Mouse (Mus musculus) olfactory bulb, adult 2 months (tissue): Measurements from ENCODE around the gene Gm12248. TPM values are rescaled to one million over a fixed set of nuclear protein-coding genes. Genes with fewer than 3 reads are reported as not detected.
A peak's percentile ranks its signal among the peaks of the same experiment; 100 is the strongest.

Experiments used
- H3K27ac ChIP-seq: fragments of 200-500 bp; 2 replicates; pipeline ENCODE4 v1.5.1; 2012; ENCODE audit warnings: low read depth, low read length; ENCODE audit not compliant: insufficient read depth
- H3K4me1 ChIP-seq: fragments of 200-500 bp; 2 replicates; pipeline ENCODE4 v1.6.1; 2012; ENCODE audit warnings: low read length; ENCODE audit not compliant: control insufficient read depth, insufficient read depth
- H3K4me3 ChIP-seq: fragments of 200-500 bp; 2 replicates; pipeline ENCODE4 v1.5.1; 2012; ENCODE audit warnings: mild to moderate bottlenecking, low read depth, low read length, moderate library complexity; ENCODE audit not compliant: insufficient read depth
- CTCF ChIP-seq: fragments of 200-500 bp; IDR thresholded peaks from 2 replicates; pipeline ENCODE4 v1.5.1; 2012; ENCODE audit warnings: low read depth, mild to moderate bottlenecking, low read length, moderate library complexity; ENCODE audit not compliant: insufficient read depth
- POLR2A ChIP-seq: fragments of 200-500 bp; IDR thresholded peaks from 2 replicates; pipeline ENCODE4 v1.6.1; 2012; ENCODE audit warnings: mild to moderate bottlenecking, low read depth, low read length, moderate library complexity; ENCODE audit not compliant: insufficient read depth
- WGBS: fragments of 180-500 bp; shearing (Covaris S2); methylation state at CpG from one replicate; pipeline ENCODE4 v1.1.7; 2018; 5-methylcytosine and 5-hydroxymethylcytosine counted together
- polyA plus RNA-seq: library from polyadenylated mRNA; stranded (reverse); fragments of >200 nt; gene quantifications from 2 replicates; pipeline ENCODE4 v1.2.4, GENCODE M21; 2012; ENCODE audit warnings: low replicate concordance; ENCODE audit not compliant: missing spikeins, insufficient read depth, insufficient read length

Gene Gm12248
- polyA plus RNA-seq, 1 experiment: not detected

GRCm38 (mm10) chr11:58125021-58125420 lies 32.1 kb upstream of the Gm12248 start:
- TF ChIP-seq CTCF: no peak
- TF ChIP-seq POLR2A: no peak
- H3K4me1 ChIP-seq: no peaks in the 10 kb centered on the region
- H3K27ac ChIP-seq: no peak overlapping the region
- whole genome bisulfite sequencing: 78% methylated on average over 11 of the region's 11 CpGs
- H3K4me3 ChIP-seq: no peak overlapping the region

DNA sequence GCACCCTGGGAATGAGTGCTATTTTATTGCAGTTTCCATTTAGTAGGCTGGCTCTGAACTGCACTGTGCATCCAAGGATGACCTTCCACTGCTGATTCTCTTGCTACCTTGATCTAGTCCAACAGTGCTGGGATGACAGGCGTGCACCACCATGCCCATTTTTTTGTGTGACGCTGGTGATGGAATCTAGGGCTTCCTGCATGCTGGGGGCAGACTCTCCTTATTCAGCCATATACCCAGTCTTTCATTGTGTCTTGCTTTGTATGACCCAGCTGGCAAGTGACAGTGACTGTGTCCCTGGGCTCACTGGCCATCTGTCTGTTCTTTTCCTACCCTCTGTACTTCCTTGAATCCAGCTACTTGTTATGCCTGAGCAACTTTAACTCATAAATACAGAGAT lies 30.8 kb upstream of the Gm12248 start:
- Histone ChIP-seq H3K4me3 (no peak overlapping the region), H3K4me1 (no peaks in the 10 kb centered on the region), H3K27ac (no peak overlapping the region)
- WGBS: 89% methylated on average over 2 of the region's 2 CpGs
- no peak for TF ChIP-seq CTCF
- TF ChIP-seq POLR2A: no peak

- H3K4me3 ChIP-seq: no peak overlapping the region
- 95% methylated on average over 9 of the region's 9 CpGs for WGBS
- TF ChIP-seq CTCF (no peak), POLR2A (no peak)
- peaks cover 3% of the 10 kb centered on the region for H3K4me1 ChIP-seq
- no peak overlapping the region for H3K27ac ChIP-seq
These were observed 28.4 kb upstream of the Gm12248 start for GRCm38 (mm10) chr11:58121351-58121750.

- Histone ChIP-seq H3K4me3 (no peak overlapping the region), H3K4me1 (peaks cover 3% of the 10 kb centered on the region), H3K27ac (no peak overlapping the region)
- no peak for TF ChIP-seq CTCF
- TF ChIP-seq POLR2A: no peak
- 76% methylated on average over 3 of the region's 3 CpGs for WGBS
These were observed 27.7 kb upstream of the Gm12248 start for GRCm38 (mm10) chr11:58120655-58121054.

DNA sequence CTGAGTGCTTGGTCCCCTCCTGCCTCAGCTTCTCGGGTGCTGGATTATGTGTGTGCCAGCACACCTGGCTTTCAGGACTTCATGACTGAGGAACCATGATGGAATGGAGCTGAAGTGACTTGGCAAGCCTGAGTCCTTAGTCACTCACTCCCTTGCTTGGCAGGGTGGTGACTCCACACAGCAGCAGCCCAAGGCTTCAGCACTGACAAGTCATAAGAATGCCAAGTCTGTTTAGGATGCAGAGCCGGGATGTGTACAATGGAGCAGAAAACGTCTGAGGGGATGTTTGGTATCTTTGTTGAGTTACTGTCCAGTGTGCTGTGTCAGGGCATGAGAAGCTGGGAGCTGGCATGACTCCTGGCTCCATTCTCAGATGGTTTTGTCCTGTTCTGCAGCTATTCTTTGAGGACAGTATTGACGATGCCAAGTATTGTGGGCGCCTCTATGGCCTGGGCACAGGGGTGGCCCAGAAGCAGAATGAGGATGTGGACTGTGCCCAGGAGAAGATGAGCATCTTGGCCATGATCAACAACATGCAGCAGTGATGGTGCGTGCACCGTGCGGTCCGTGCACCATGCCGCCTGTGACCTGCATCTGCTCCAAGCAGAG lies 24.2 kb upstream of the Gm12248 start:
- TF ChIP-seq CTCF: no peak
- no peak for TF ChIP-seq POLR2A
- peaks cover 3% of the 10 kb centered on the region for H3K4me1 ChIP-seq
- no peak overlapping the region for H3K4me3 ChIP-seq
- no peak overlapping the region for H3K27ac ChIP-seq
- WGBS: 63% methylated on average over 10 of the region's 10 CpGs

DNA sequence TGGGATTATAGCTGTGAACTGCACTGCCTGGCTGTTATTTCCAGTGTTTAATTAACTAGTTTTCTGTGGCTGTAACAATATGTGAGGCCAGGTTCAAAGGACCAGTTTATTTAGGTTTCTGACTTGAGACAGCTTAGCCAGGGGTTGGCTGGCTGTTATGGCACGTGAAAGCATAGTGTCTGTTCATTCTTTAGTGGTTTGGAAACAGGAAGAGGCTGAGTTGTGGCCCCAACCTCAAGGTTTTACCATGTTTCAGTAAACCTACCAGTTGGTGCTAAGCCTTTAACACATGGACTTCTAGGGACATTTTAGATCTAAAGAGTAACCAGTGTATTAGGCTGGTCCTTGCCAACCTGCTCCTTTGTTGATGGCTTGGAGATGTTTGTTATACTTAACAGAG lies 23.6 kb upstream of the Gm12248 start:
- Histone ChIP-seq H3K4me1 (peaks cover 3% of the 10 kb centered on the region), H3K4me3 (no peak overlapping the region), H3K27ac (no peak overlapping the region)
- no peak for TF ChIP-seq POLR2A
- no peak for TF ChIP-seq CTCF
- WGBS: 75% methylated on average over 1 of the region's 1 CpGs

- Histone ChIP-seq H3K4me1 (peaks cover 10% of the 10 kb centered on the region), H3K4me3 (no peak overlapping the region), H3K27ac (no peak overlapping the region)
- 84% methylated on average over 4 of the region's 4 CpGs for WGBS
- no peak for TF ChIP-seq CTCF
These were observed 14.9 kb upstream of the Gm12248 start for GRCm38 (mm10) chr11:58107664-58108337.

- H3K27ac ChIP-seq: no peak overlapping the region
- TF ChIP-seq POLR2A: no peak
- no peak for TF ChIP-seq CTCF
- H3K4me1 ChIP-seq: peaks cover 12% of the 10 kb centered on the region
- H3K4me3 ChIP-seq: no peak overlapping the region
- 41% methylated on average over 3 of the region's 3 CpGs for WGBS
These were observed 14.1 kb upstream of the Gm12248 start for GRCm38 (mm10) chr11:58107009-58107408.

GRCm38 (mm10) chr11:58104351-58104791 lies 11.4 kb upstream of the Gm12248 start:
- Histone ChIP-seq H3K4me1 (peaks cover 12% of the 10 kb centered on the region), H3K27ac (peak overlapping the region; percentile 67), H3K4me3 (peak overlapping the region; percentile 96)
- under 1% methylated on average over 24 of the region's 24 CpGs for WGBS
- no peak; the same call in 1 of the 2 replicates for TF ChIP-seq CTCF
- no peak for TF ChIP-seq POLR2A
